8 mouse cellular contexts compared by ENCODE assay signal in genomic region chr7:28214142-28214541, GRCm38 (mm10). TPM values are rescaled to one million over a fixed set of nuclear protein-coding genes. Genes with fewer than 3 reads are reported as not detected.
DNase-seq lines count a peak whose midpoint lies in the region; ATAC-seq and TF ChIP-seq lines count a peak whose summit lies in the region.

No protein-coding gene starts in this region.

- TF ChIP-seq POLR2A in bone marrow, adult 2 months (IDR thresholded peaks at IDR 0.05; ENCODE audit: borderline replicate concordance, control insufficient read depth, low read depth, low read length) = no peak

- 32% methylated on average over 10 of the region's 10 CpGs for WGBS in intestine, postnatal 0 days
- WGBS in intestine, embryonic 16.5 days = 38% methylated on average over 10 of the region's 10 CpGs
- 12% methylated on average over 10 of the region's 10 CpGs for WGBS in bone marrow, adult 2 months
- 33% methylated on average over 10 of the region's 10 CpGs for WGBS in large intestine, adult 2 months
- WGBS in neural tube, embryonic 11.5 days = 32% methylated on average over 10 of the region's 10 CpGs

- ATAC-seq in intestine, postnatal 0 days = no peak
- ATAC-seq in intestine, embryonic 16.5 days = no peak
- ATAC-seq in neural tube, embryonic 11.5 days (ENCODE audit: insufficient read depth, low FRiP score, low TSS enrichment) = no peak

- H3K4me1 ChIP-seq in intestine, postnatal 0 days (replicated peaks; ENCODE audit: control insufficient read depth, insufficient read depth, low read length) = no peaks in the 10 kb centered on the region
- no peaks in the 10 kb centered on the region for H3K4me1 ChIP-seq in intestine, embryonic 16.5 days (ENCODE audit: control insufficient read depth, insufficient read depth, low read length)
- no peaks in the 10 kb centered on the region for H3K4me1 ChIP-seq in bone marrow, adult 2 months (ENCODE audit: control insufficient read depth, insufficient read depth, low read length)
- H3K4me1 ChIP-seq in neural tube, embryonic 11.5 days (ENCODE audit: control insufficient read depth, insufficient read depth, low read length) = no peaks in the 10 kb centered on the region

- no peaks in the 10 kb centered on the region for H3K36me3 ChIP-seq in intestine, postnatal 0 days (ENCODE audit: control insufficient read depth, insufficient read depth)
- no peaks in the 10 kb centered on the region for H3K36me3 ChIP-seq in intestine, embryonic 16.5 days (ENCODE audit: control insufficient read depth, insufficient read depth, low read length)
- H3K36me3 ChIP-seq in neural tube, embryonic 11.5 days (ENCODE audit: control insufficient read depth, insufficient read depth, low read length) = no peaks in the 10 kb centered on the region

- H3K9me3 ChIP-seq in intestine, postnatal 0 days (ENCODE audit: control insufficient read depth) = no peaks in the 10 kb centered on the region
- H3K9me3 ChIP-seq in intestine, embryonic 16.5 days (ENCODE audit: control insufficient read depth, low read length) = no peaks in the 10 kb centered on the region
- no peaks in the 10 kb centered on the region for H3K9me3 ChIP-seq in neural tube, embryonic 11.5 days (ENCODE audit: control insufficient read depth, low read length)

- H3K9ac ChIP-seq in intestine, postnatal 0 days (ENCODE audit: low read depth, low read length) = no peak overlapping the region
- no peak overlapping the region for H3K9ac ChIP-seq in intestine, embryonic 16.5 days (ENCODE audit: low read depth, low read length)
- no peak overlapping the region for H3K9ac ChIP-seq in neural tube, embryonic 11.5 days (ENCODE audit: low read length)

- TF ChIP-seq CTCF in intestine, postnatal 0 days (IDR thresholded peaks at IDR 0.05; ENCODE audit: low read depth) = peak; percentile 87
- TF ChIP-seq CTCF in bone marrow, adult 2 months (IDR thresholded peaks at IDR 0.05; ENCODE audit: control insufficient read depth, insufficient read depth, low read length) = peak; percentile 82

- no peaks in the 10 kb centered on the region for H3K27me3 ChIP-seq in intestine, postnatal 0 days (replicated peaks; ENCODE audit: control insufficient read depth, insufficient read depth, low read length)
- no peaks in the 10 kb centered on the region for H3K27me3 ChIP-seq in intestine, embryonic 16.5 days (replicated peaks; ENCODE audit: control insufficient read depth, insufficient read depth, low read length)
- H3K27me3 ChIP-seq in neural tube, embryonic 11.5 days (ENCODE audit: control insufficient read depth, insufficient read depth, low read length) = no peaks in the 10 kb centered on the region

- H3K4me2 ChIP-seq in intestine, postnatal 0 days (replicated peaks; ENCODE audit: low read depth) = no peak overlapping the region
- H3K4me2 ChIP-seq in intestine, embryonic 16.5 days (ENCODE audit: low read depth, low read length) = no peak overlapping the region
- no peak overlapping the region for H3K4me2 ChIP-seq in neural tube, embryonic 11.5 days (ENCODE audit: low read depth)

- no peak overlapping the region for H3K4me3 ChIP-seq in intestine, postnatal 0 days (ENCODE audit: low read depth, low read length)
- no peak overlapping the region for H3K4me3 ChIP-seq in intestine, embryonic 16.5 days (ENCODE audit: low read length)
- H3K4me3 ChIP-seq in bone marrow, adult 2 months (replicated peaks; ENCODE audit: control insufficient read depth, low read depth, low read length) = no peak overlapping the region
- H3K4me3 ChIP-seq in neural tube, embryonic 11.5 days (ENCODE audit: low read depth, low read length) = no peak overlapping the region

- no peak overlapping the region for H3K27ac ChIP-seq in intestine, postnatal 0 days (ENCODE audit: low read depth, low read length)
- no peak overlapping the region for H3K27ac ChIP-seq in intestine, embryonic 16.5 days (ENCODE audit: low read length)
- no peak overlapping the region for H3K27ac ChIP-seq in bone marrow, adult 2 months (ENCODE audit: control insufficient read depth, insufficient read depth, low read depth, low read length, poor library complexity)
- H3K27ac ChIP-seq in neural tube, embryonic 11.5 days (ENCODE audit: low read depth, low read length) = no peak overlapping the region

- peak; percentile 90 for DNase-seq in ES-CJ7 (ENCODE audit: low read depth, low spot score)
- peak; percentile 72 for DNase-seq in gastrocnemius, adult 18-20 months (ENCODE audit: low spot score)
- DNase-seq in large intestine, adult 2 months (ENCODE audit: low read depth, low spot score) = peak; percentile 27
- DNase-seq in neural tube, embryonic 11.5 days (ENCODE audit: low spot score) = peak; percentile 66
- peak; percentile 60 for DNase-seq in urinary bladder, adult 2 months (ENCODE audit: low spot score)

RNA-seq across cellular contexts. Expression of gene Dyrk1b, which starts 34.9 kb away (rescaled TPM):
- polyA plus RNA-seq in intestine, postnatal 0 days (2015; fragmentation: Nextera tagmentation; extraction: Ambion mirVana) = 7.0 and 8.2 TPM in 2 replicates
- 5.0 and 6.1 TPM in 2 replicates for polyA plus RNA-seq in intestine, embryonic 16.5 days (2015; fragmentation: Nextera tagmentation; extraction: Ambion mirVana)
- 8.6 and 10.8 TPM in 2 replicates for polyA plus RNA-seq in bone marrow, adult 2 months (2011; ENCODE audit: insufficient read depth, insufficient read length, low replicate concordance, missing spikeins)
- total RNA-seq in gastrocnemius, adult 18-20 months (2021) = 10 to 100 TPM; 48.1 to 84.1 TPM
- polyA plus RNA-seq in large intestine, adult 2 months (2012; rRNA removed) = 11.3 and 16.1 TPM in 2 replicates
- polyA plus RNA-seq in neural tube, embryonic 11.5 days (2014; fragmentation: Nextera tagmentation; extraction: Ambion mirVana) = 19.5 and 19.6 TPM in 2 replicates
- 11.7 and 17.6 TPM in 2 replicates for polyA plus RNA-seq in urinary bladder, adult 2 months (2012; rRNA removed)

RNA-seq across cellular contexts. Expression of gene Fbl, which starts 44.6 kb away (rescaled TPM):
- polyA plus RNA-seq in intestine, postnatal 0 days (2015; fragmentation: Nextera tagmentation; extraction: Ambion mirVana) = 60.6 and 67.1 TPM in 2 replicates
- polyA plus RNA-seq in intestine, embryonic 16.5 days (2015; fragmentation: Nextera tagmentation; extraction: Ambion mirVana) = 90.2 and 93.9 TPM in 2 replicates
- polyA plus RNA-seq in bone marrow, adult 2 months (2011; ENCODE audit: insufficient read depth, insufficient read length, low replicate concordance, missing spikeins) = 104 and 144 TPM in 2 replicates
- 10 to 100 TPM; 21.8 to 23.0 TPM for total RNA-seq in gastrocnemius, adult 18-20 months (2021)
- 58.2 and 60.1 TPM in 2 replicates for polyA plus RNA-seq in large intestine, adult 2 months (2012; rRNA removed)
- polyA plus RNA-seq in neural tube, embryonic 11.5 days (2014; fragmentation: Nextera tagmentation; extraction: Ambion mirVana) = 38.1 and 38.6 TPM in 2 replicates
- 88.9 and 108 TPM in 2 replicates for polyA plus RNA-seq in urinary bladder, adult 2 months (2012; rRNA removed)

RNA-seq across cellular contexts. Expression of gene Eid2, which starts 53.5 kb away (rescaled TPM):
- polyA plus RNA-seq in intestine, postnatal 0 days (2015; fragmentation: Nextera tagmentation; extraction: Ambion mirVana) = 3.1 and 3.7 TPM in 2 replicates
- polyA plus RNA-seq in intestine, embryonic 16.5 days (2015; fragmentation: Nextera tagmentation; extraction: Ambion mirVana) = 0.77 and 0.98 TPM in 2 replicates
- polyA plus RNA-seq in bone marrow, adult 2 months (2011; ENCODE audit: insufficient read depth, insufficient read length, low replicate concordance, missing spikeins) = 0.70 and 3.3 TPM in 2 replicates
- 1 to 10 TPM; 3.9 to 4.6 TPM for total RNA-seq in gastrocnemius, adult 18-20 months (2021)
- polyA plus RNA-seq in large intestine, adult 2 months (2012; rRNA removed) = 0.89 and 1.2 TPM in 2 replicates
- polyA plus RNA-seq in neural tube, embryonic 11.5 days (2014; fragmentation: Nextera tagmentation; extraction: Ambion mirVana) = 17.6 and 18.3 TPM in 2 replicates
- polyA plus RNA-seq in urinary bladder, adult 2 months (2012; rRNA removed) = 14.8 and 15.6 TPM in 2 replicates

Comparison
In these comparisons a context has a peak if more than half of its experiments do, and no peak if none do; other contexts are left out.
1. DNase-seq: peak in every context shown above with its lines; median percentile 90 in ES-CJ7; 72 in gastrocnemius, adult 18-20 months; 66 in neural tube, embryonic 11.5 days; 60 in urinary bladder, adult 2 months; 27 in large intestine, adult 2 months.